In the genomic region with DNA sequence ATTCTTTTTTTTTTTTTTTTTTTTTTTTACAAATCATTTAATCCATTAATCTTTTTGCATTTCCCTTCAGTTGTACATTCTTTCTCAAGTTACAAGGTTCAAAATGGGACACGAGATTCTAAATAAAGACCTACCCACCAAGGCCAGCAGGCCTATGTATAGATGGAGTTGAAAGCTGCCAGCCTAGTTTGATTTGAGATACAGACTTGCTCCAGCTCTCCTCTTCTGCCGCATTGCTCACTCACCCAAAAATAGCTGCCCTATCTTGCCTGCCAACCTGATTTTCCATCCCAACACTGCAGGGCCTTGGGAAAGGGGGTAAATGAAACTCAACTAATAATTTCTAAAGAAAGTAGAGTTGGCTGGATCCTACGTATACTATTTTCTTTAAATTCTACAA, we compare ENCODE assay signal across 14 mouse cellular contexts.
DNase-seq lines count a peak whose midpoint lies in the region; ATAC-seq and TF ChIP-seq lines count a peak whose summit lies in the region.
"Had no signal": no experiment of that assay in that cellular context is flagged by ENCODE, and none has a peak within 500 bp of the region (broad histone marks: within the 10 kb centered on the region; RNA-seq: fewer than 3 reads in every experiment).

No protein-coding gene starts in this region.

- no peak overlapping the region for H3K9ac ChIP-seq in heart, adult 2 months (ENCODE audit: low read depth, low read length)
- H3K9ac ChIP-seq in heart, postnatal 0 days (replicated peaks; ENCODE audit: low read depth, low read length): no peak overlapping the region
- no peak overlapping the region for H3K9ac ChIP-seq in lung, postnatal 0 days (replicated peaks; ENCODE audit: low read depth)
- H3K9ac ChIP-seq: forebrain, embryonic 15.5 days; liver, embryonic 12.5 days; neural tube, embryonic 12.5 days had no signal

- TF ChIP-seq CTCF in gastrocnemius, adult 2 months (IDR thresholded peaks at IDR 0.05): no peak
- TF ChIP-seq CTCF in heart, adult 2 months (IDR thresholded peaks at IDR 0.05): no peak
- TF ChIP-seq CTCF in heart, postnatal 0 days (IDR thresholded peaks at IDR 0.05; ENCODE audit: low read depth): no peak
- TF ChIP-seq CTCF in lung, postnatal 0 days (IDR thresholded peaks at IDR 0.05): no peak

- H3K36me3 ChIP-seq in heart, adult 2 months (ENCODE audit: control insufficient read depth, insufficient read depth, low read length): peaks cover 11% of the 10 kb centered on the region
- no peaks in the 10 kb centered on the region for H3K36me3 ChIP-seq in heart, postnatal 0 days (replicated peaks; ENCODE audit: control insufficient read depth, insufficient read depth, low read length)
- no peaks in the 10 kb centered on the region for H3K36me3 ChIP-seq in lung, postnatal 0 days (ENCODE audit: insufficient read depth, low read length)
- H3K36me3 ChIP-seq: forebrain, embryonic 15.5 days; liver, embryonic 12.5 days; neural tube, embryonic 12.5 days had no signal

- 45% methylated on average over 3 of the region's 3 CpGs for WGBS in heart, adult 2 months
- WGBS in heart, postnatal 0 days: 21% methylated on average over 3 of the region's 3 CpGs
- WGBS in lung, postnatal 0 days: 81% methylated on average over 3 of the region's 3 CpGs

- H3K27ac ChIP-seq in gastrocnemius, adult 2 months: peak overlapping the region; percentile 81
- peak overlapping the region; percentile 86 for H3K27ac ChIP-seq in heart, adult 2 months
- peak overlapping the region; percentile 78 for H3K27ac ChIP-seq in heart, postnatal 0 days (ENCODE audit: low read depth)
- no peak overlapping the region for H3K27ac ChIP-seq in lung, postnatal 0 days (ENCODE audit: low read length)
- H3K27ac ChIP-seq: forebrain, embryonic 15.5 days; liver, embryonic 12.5 days; neural tube, embryonic 12.5 days had no signal

- no peak for TF ChIP-seq POLR2A in heart, adult 2 months (IDR thresholded peaks at IDR 0.05; ENCODE audit: insufficient read depth, low read depth, low read length)

- no peak overlapping the region for H3K4me3 ChIP-seq in gastrocnemius, adult 2 months
- H3K4me3 ChIP-seq in heart, adult 2 months: no peak overlapping the region
- H3K4me3 ChIP-seq in heart, postnatal 0 days (ENCODE audit: low read depth, low read length): no peak overlapping the region
- H3K4me3 ChIP-seq in lung, postnatal 0 days (ENCODE audit: low read depth, low read length): no peak overlapping the region
- H3K4me3 ChIP-seq: forebrain, embryonic 15.5 days; liver, embryonic 12.5 days; megakaryocyte, embryonic 14.5 days; neural tube, embryonic 12.5 days had no signal

- intact Hi-C loops in gastrocnemius, adult 2 months (cut with DNase I): loop anchor here (5.0 kb wide), 1 partner anchor 154 kb away; no protein-coding TSS in a partner anchor
- intact Hi-C loops in heart, adult 2 months (cut with DNase I): loop anchor here (5.0 kb wide), 1 partner anchor 66 kb away; no protein-coding TSS in a partner anchor

- no peaks in the 10 kb centered on the region for H3K27me3 ChIP-seq in heart, adult 2 months (ENCODE audit: control insufficient read depth, insufficient read depth, low read length)
- no peaks in the 10 kb centered on the region for H3K27me3 ChIP-seq in heart, postnatal 0 days (ENCODE audit: control insufficient read depth, insufficient read depth, low read length)
- no peaks in the 10 kb centered on the region for H3K27me3 ChIP-seq in lung, postnatal 0 days (replicated peaks; ENCODE audit: insufficient read depth, low read length)
- H3K27me3 ChIP-seq: forebrain, embryonic 15.5 days; liver, embryonic 12.5 days; megakaryocyte, embryonic 14.5 days; neural tube, embryonic 12.5 days had no signal

- H3K4me1 ChIP-seq in heart, adult 2 months (ENCODE audit: control insufficient read depth, insufficient read depth, low read length): peaks cover 6% of the 10 kb centered on the region
- peaks cover 23% of the 10 kb centered on the region for H3K4me1 ChIP-seq in heart, postnatal 0 days (ENCODE audit: control insufficient read depth, insufficient read depth)
- no peaks in the 10 kb centered on the region for H3K4me1 ChIP-seq in lung, postnatal 0 days (ENCODE audit: insufficient read depth, low read depth, low read length)
- H3K4me1 ChIP-seq: forebrain, embryonic 15.5 days; liver, embryonic 12.5 days; megakaryocyte, embryonic 14.5 days; neural tube, embryonic 12.5 days had no signal

- no peaks in the 10 kb centered on the region for H3K9me3 ChIP-seq in heart, postnatal 0 days (replicated peaks; ENCODE audit: control insufficient read depth, low read length)
- H3K9me3 ChIP-seq in lung, postnatal 0 days (ENCODE audit: low read length): no peaks in the 10 kb centered on the region
- H3K9me3 ChIP-seq: forebrain, embryonic 15.5 days; liver, embryonic 12.5 days; neural tube, embryonic 12.5 days had no signal

- 0 out of 2 replicates have a peak, but pooled peaks have one; percentile 29 for TF ChIP-seq EP300 in heart, adult 2 months (IDR thresholded peaks at IDR 0.05; ENCODE audit: insufficient read depth, low read depth, low read length)
- peak; percentile 53; the same call in 1 of the 2 replicates for TF ChIP-seq EP300 in heart, postnatal 0 days (IDR thresholded peaks at IDR 0.05; ENCODE audit: low read depth)
- TF ChIP-seq EP300 in lung, postnatal 0 days (IDR thresholded peaks at IDR 0.05): no peak

- H3K4me2 ChIP-seq in heart, postnatal 0 days (ENCODE audit: low read depth, low read length): no peak overlapping the region
- no peak overlapping the region for H3K4me2 ChIP-seq in lung, postnatal 0 days (replicated peaks; ENCODE audit: low read depth, low read length)
- H3K4me2 ChIP-seq: forebrain, embryonic 15.5 days; liver, embryonic 12.5 days; neural tube, embryonic 12.5 days had no signal

- no peaks in the 10 kb centered on the region for H3K79me2 ChIP-seq in heart, adult 2 months (replicated peaks; ENCODE audit: control insufficient read depth, insufficient read depth, low read length)

- ATAC-seq in heart, postnatal 0 days (ENCODE audit: insufficient read depth, low read depth): peak; percentile 94
- no peak for ATAC-seq in lung, postnatal 0 days
- ATAC-seq: forebrain, embryonic 15.5 days; intestine, embryonic 16.5 days; liver, embryonic 12.5 days had no signal

- DNase-seq in gastrocnemius, adult 2 months: peak; percentile 64
- DNase-seq in gastrocnemius, postnatal 10 days: no peak
- peak; percentile 78 for DNase-seq in brain, adult 2 months (ENCODE audit: low read depth, low spot score)
- DNase-seq in heart, adult 2 months: peak in 1 of 2 experiments; percentile 60
- peak; percentile 94 for DNase-seq in heart, postnatal 0 days (ENCODE audit: low spot score)
- DNase-seq in spleen, adult 18-20 months: no peak
- DNase-seq in lung, postnatal 0 days (ENCODE audit: low spot score): no peak
- DNase-seq: adrenal gland, postnatal 36 days; kidney, postnatal 4 days had no signal

Comparison
In these comparisons a context has a peak if more than half of its experiments do, and no peak if none do; other contexts are left out.
1. DNase-seq: peak in gastrocnemius, adult 2 months (single experiment), brain, adult 2 months (single experiment) and heart, postnatal 0 days (single experiment); none in gastrocnemius, postnatal 10 days (single experiment), spleen, adult 18-20 months (0 of 2) and lung, postnatal 0 days (single experiment).